Comparison of ENCODE assay signal across 13 mouse cellular contexts in the genomic region with DNA sequence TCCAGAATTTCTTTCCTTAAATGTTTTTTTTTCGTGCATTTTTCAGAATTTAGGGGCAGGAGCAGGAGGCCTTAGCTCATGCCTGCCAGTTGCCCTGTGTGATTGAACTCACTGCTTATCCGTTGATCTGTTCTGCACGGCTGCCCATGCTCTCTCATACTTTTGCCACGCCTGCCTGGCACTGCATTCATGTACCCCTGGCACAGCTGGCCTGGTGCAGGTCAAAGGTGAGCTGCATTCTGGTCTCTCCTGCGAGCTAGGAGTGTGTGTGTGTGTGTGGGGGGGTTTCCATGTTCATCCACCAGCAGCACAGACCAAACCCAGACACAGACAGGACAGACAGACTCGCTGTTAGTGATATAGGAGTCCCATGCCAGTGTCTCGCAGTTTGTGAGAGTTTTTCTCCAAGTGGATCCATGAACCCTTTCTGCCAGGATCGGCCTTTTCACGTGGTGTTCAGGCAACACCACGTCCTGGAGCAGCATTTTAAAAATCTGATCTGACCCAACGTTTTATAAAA.
A peak's percentile ranks its signal among the peaks of the same experiment; 100 is the strongest.
DNase-seq lines count a peak whose midpoint lies in the region; ATAC-seq lines count a peak whose summit lies in the region.
"Had no signal": no experiment of that assay in that cellular context is flagged by ENCODE, and none has a peak within 500 bp of the region (broad histone marks: within the 10 kb centered on the region; RNA-seq: fewer than 3 reads in every experiment).

No protein-coding gene starts in this region.

- H3K4me3 ChIP-seq in kidney, embryonic 16.5 days (ENCODE audit: low read length) = no peak overlapping the region
- H3K4me3 ChIP-seq in embryonic facial prominence, embryonic 10.5 days = no peak overlapping the region
- H3K4me3 ChIP-seq in hindbrain, embryonic 16.5 days (ENCODE audit: low read length) = no peak overlapping the region
- H3K4me3 ChIP-seq in midbrain, embryonic 14.5 days (replicated peaks; ENCODE audit: low read depth, low read length) = no peak overlapping the region

- no peak for ATAC-seq in kidney, embryonic 16.5 days (ENCODE audit: low FRiP score, low TSS enrichment)
- peak; percentile 7; the same call in 1 of the 2 replicates for ATAC-seq in hindbrain, embryonic 16.5 days
- ATAC-seq in midbrain, embryonic 14.5 days (ENCODE audit: low FRiP score, low TSS enrichment) = no peak
- ATAC-seq: lung, postnatal 0 days; Patski had no signal

- 49% methylated on average over 11 of the region's 11 CpGs for WGBS in kidney, embryonic 16.5 days
- WGBS in embryonic facial prominence, embryonic 10.5 days = 69% methylated on average over 11 of the region's 11 CpGs
- whole genome bisulfite sequencing in hindbrain, embryonic 16.5 days = 25% methylated on average over 11 of the region's 11 CpGs
- 24% methylated on average over 11 of the region's 11 CpGs for WGBS in midbrain, embryonic 14.5 days

- no peak overlapping the region for H3K9ac ChIP-seq in kidney, embryonic 16.5 days (replicated peaks; ENCODE audit: low read length)
- no peak overlapping the region for H3K9ac ChIP-seq in hindbrain, embryonic 16.5 days (ENCODE audit: low read depth, low read length)
- no peak overlapping the region; the same call in 1 of the 2 replicates for H3K9ac ChIP-seq in midbrain, embryonic 14.5 days (replicated peaks; ENCODE audit: low read length)

- H3K4me2 ChIP-seq in kidney, embryonic 16.5 days (replicated peaks; ENCODE audit: low read depth, low read length) = no peak overlapping the region
- H3K4me2 ChIP-seq in hindbrain, embryonic 16.5 days (ENCODE audit: low read length) = no peak overlapping the region
- H3K4me2 ChIP-seq in midbrain, embryonic 14.5 days (ENCODE audit: low read length) = peak overlapping the region; percentile 21; the same call in 1 of the 2 replicates

- no peaks in the 10 kb centered on the region for H3K27me3 ChIP-seq in kidney, embryonic 16.5 days (ENCODE audit: insufficient read depth, low read length)
- H3K27me3 ChIP-seq in embryonic facial prominence, embryonic 10.5 days (replicated peaks; ENCODE audit: low read depth, poor library complexity, severe bottlenecking) = no peaks in the 10 kb centered on the region
- no peaks in the 10 kb centered on the region for H3K27me3 ChIP-seq in hindbrain, embryonic 16.5 days (replicated peaks; ENCODE audit: control insufficient read depth, insufficient read depth, low read length)
- no peaks in the 10 kb centered on the region for H3K27me3 ChIP-seq in midbrain, embryonic 14.5 days (ENCODE audit: control insufficient read depth, insufficient read depth, low read length)
- H3K27me3 ChIP-seq: Patski had no signal

- H3K4me1 ChIP-seq in kidney, embryonic 16.5 days (ENCODE audit: insufficient read depth, low read length) = peaks cover 10% of the 10 kb centered on the region
- H3K4me1 ChIP-seq in embryonic facial prominence, embryonic 10.5 days = peaks cover 16% of the 10 kb centered on the region
- H3K4me1 ChIP-seq in hindbrain, embryonic 16.5 days (ENCODE audit: control insufficient read depth, insufficient read depth, low read depth, low read length) = peaks cover 12% of the 10 kb centered on the region
- H3K4me1 ChIP-seq in midbrain, embryonic 14.5 days (ENCODE audit: control insufficient read depth, insufficient read depth, low read length) = peaks cover 20% of the 10 kb centered on the region

- DNase-seq in kidney, adult 11 months = peak; percentile 54
- no peak for DNase-seq in embryonic facial prominence, embryonic 10.5 days (ENCODE audit: low spot score)
- peak; percentile 11 for DNase-seq in midbrain, embryonic 14.5 days
- no peak for DNase-seq in embryo, embryonic 10 days (ENCODE audit: low spot score)
- no peak for DNase-seq in Muller cell, postnatal 12 days (ENCODE audit: inconsistent ontology term)
- no peak for DNase-seq in cerebellum, postnatal 10 days
- DNase-seq: adrenal gland, postnatal 10 days; cerebellum, adult 8-10 months; heart, adult 18-20 months had no signal

- H3K27ac ChIP-seq in kidney, embryonic 16.5 days (ENCODE audit: low read length) = no peak overlapping the region
- H3K27ac ChIP-seq in embryonic facial prominence, embryonic 10.5 days (replicated peaks) = 0 out of 2 replicates have a peak overlapping the region, but pooled peaks have one; percentile 7
- H3K27ac ChIP-seq in hindbrain, embryonic 16.5 days (ENCODE audit: low read depth, low read length) = peak overlapping the region; percentile 55; the same call in 1 of the 2 replicates
- 0 out of 2 replicates have a peak overlapping the region, but pooled peaks have one; percentile 22 for H3K27ac ChIP-seq in midbrain, embryonic 14.5 days (replicated peaks; ENCODE audit: low read depth, low read length)

- no peaks in the 10 kb centered on the region for H3K9me3 ChIP-seq in kidney, embryonic 16.5 days (ENCODE audit: low read length)
- no peaks in the 10 kb centered on the region for H3K9me3 ChIP-seq in embryonic facial prominence, embryonic 10.5 days
- H3K9me3 ChIP-seq in hindbrain, embryonic 16.5 days (ENCODE audit: control insufficient read depth, low read length) = no peaks in the 10 kb centered on the region
- no peaks in the 10 kb centered on the region for H3K9me3 ChIP-seq in midbrain, embryonic 14.5 days (ENCODE audit: control insufficient read depth, low read length)

- no peaks in the 10 kb centered on the region for H3K36me3 ChIP-seq in kidney, embryonic 16.5 days (ENCODE audit: insufficient read depth, low read length)
- no peaks in the 10 kb centered on the region for H3K36me3 ChIP-seq in embryonic facial prominence, embryonic 10.5 days (replicated peaks)
- no peaks in the 10 kb centered on the region for H3K36me3 ChIP-seq in hindbrain, embryonic 16.5 days (ENCODE audit: control insufficient read depth, insufficient read depth, low read length)
- no peaks in the 10 kb centered on the region for H3K36me3 ChIP-seq in midbrain, embryonic 14.5 days (ENCODE audit: control insufficient read depth, insufficient read depth, low read length)

Comparison
In these comparisons a context has a peak if more than half of its experiments do, and no peak if none do; other contexts are left out.
1. DNase-seq: peak in kidney, adult 11 months (single experiment) and midbrain, embryonic 14.5 days (single experiment); none in embryonic facial prominence, embryonic 10.5 days (single experiment), embryo, embryonic 10 days (single experiment), Muller cell, postnatal 12 days (single experiment) and cerebellum, postnatal 10 days (0 of 2).